Mouse (Mus musculus) heart, adult 2 months (tissue): ENCODE measurements around the gene Tspo.

Experiments
- CTCF ChIP-seq: fragments of 200-600 bp; IDR thresholded peaks from 2 replicates; pipeline ENCODE4 v1.8.1; 2022; ENCODE audit warnings: antibody characterized with exemption, mild to moderate bottlenecking, moderate library complexity
- EP300 ChIP-seq: fragments of 200-500 bp; IDR thresholded peaks from 2 replicates; pipeline ENCODE4 v1.6.1; 2011; ENCODE audit warnings: low read depth, low read length, control low read depth; ENCODE audit not compliant: insufficient read depth
- POLR2A ChIP-seq: fragments of 200-500 bp; IDR thresholded peaks from 2 replicates; pipeline ENCODE4 v1.6.1; 2011; ENCODE audit warnings: mild to moderate bottlenecking, low read depth, low read length, control low read depth; ENCODE audit not compliant: insufficient read depth

DNA sequence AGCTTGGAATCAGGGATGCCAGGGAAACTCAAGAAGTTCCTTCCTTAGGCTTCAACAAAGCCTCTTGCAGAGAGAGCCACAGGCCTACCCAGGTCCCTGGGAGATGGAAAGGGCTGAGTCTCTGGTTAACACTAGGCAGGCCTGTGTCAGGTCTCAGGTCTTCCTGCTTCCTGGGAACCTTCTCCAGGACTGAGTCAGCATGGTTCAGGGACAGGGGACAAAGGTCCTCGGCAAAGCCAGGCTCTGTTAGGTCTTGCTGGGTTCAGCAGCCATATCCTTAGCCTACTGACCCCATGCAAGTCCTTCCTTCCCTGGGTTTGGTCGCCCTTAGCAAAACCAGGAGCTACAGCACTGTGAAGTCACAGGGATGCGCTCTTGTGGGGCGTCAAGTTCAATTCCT is 27.4 kb downstream of the Tspo start:
- TF ChIP-seq CTCF = no peak
- TF ChIP-seq POLR2A = no peak
- TF ChIP-seq EP300 = no peak
